Mouse (Mus musculus): ENCODE measurements around the gene Ocln.
A peak's percentile ranks its signal among the peaks of the same experiment; 100 is the strongest.

GRCm38 (mm10) chr13:100579951-100580350, 27.4 kb upstream of the Ocln start:
- peak; percentile 28; the same call in 1 of the 2 replicates for TF ChIP-seq CTCF (IDR thresholded peaks at IDR 0.05)
- no peak for TF ChIP-seq EP300 (IDR thresholded peaks at IDR 0.05)

Data from lung, postnatal 0 days (tissue).